Mouse (Mus musculus): ENCODE data around the gene Socs7.

Socs7 gene

GRCm38 (mm10) chr11:97383017-97383416 is 20.7 kb downstream of the Socs7 start:
- no peak for DNase-seq (ENCODE audit: extremely low read depth, low read depth, low spot score)

- DNase-seq (ENCODE audit: extremely low read depth, low read depth, low spot score) = no peak
Measured at GRCm38 (mm10) chr11:97383764-97384163, 21.4 kb downstream of the Socs7 start.

GRCm38 (mm10) chr11:97387811-97388210 is 25.5 kb downstream of the Socs7 start:
- no peak for DNase-seq (ENCODE audit: extremely low read depth, low read depth, low spot score)

- no peak for DNase-seq (ENCODE audit: extremely low read depth, low read depth, low spot score)
Measured at GRCm38 (mm10) chr11:97389127-97389526, 26.8 kb downstream of the Socs7 start.

GRCm38 (mm10) chr11:97393658-97394057 is 31.3 kb downstream of the Socs7 start:
- DNase-seq (ENCODE audit: extremely low read depth, low read depth, low spot score) = no peak

GRCm38 (mm10) chr11:97394146-97394545 is 31.8 kb downstream of the Socs7 start:
- DNase-seq (ENCODE audit: extremely low read depth, low read depth, low spot score) = no peak

GRCm38 (mm10) chr11:97398506-97398905 is 36.2 kb downstream of the Socs7 start:
- no peak for DNase-seq (ENCODE audit: extremely low read depth, low read depth, low spot score)

- DNase-seq (ENCODE audit: extremely low read depth, low read depth, low spot score) = no peak
Measured at GRCm38 (mm10) chr11:97399958-97400710, 37.8 kb downstream of the Socs7 start.

GRCm38 (mm10) chr11:97401082-97401481 is 38.7 kb downstream of the Socs7 start:
- no peak for DNase-seq (ENCODE audit: extremely low read depth, low read depth, low spot score)

- no peak for DNase-seq (ENCODE audit: extremely low read depth, low read depth, low spot score)
Measured at GRCm38 (mm10) chr11:97401686-97402435, 39.5 kb downstream of the Socs7 start.

GRCm38 (mm10) chr11:97402746-97403145 is 40.4 kb downstream of the Socs7 start:
- no peak for DNase-seq (ENCODE audit: extremely low read depth, low read depth, low spot score)

GRCm38 (mm10) chr11:97403614-97404183 is 41.3 kb downstream of the Socs7 start:
- no peak for DNase-seq (ENCODE audit: extremely low read depth, low read depth, low spot score)

- no peak for DNase-seq (ENCODE audit: extremely low read depth, low read depth, low spot score)
Measured at GRCm38 (mm10) chr11:97404184-97404760, 41.9 kb downstream of the Socs7 start.

GRCm38 (mm10) chr11:97404761-97405190 is 42.4 kb downstream of the Socs7 start:
- DNase-seq (ENCODE audit: extremely low read depth, low read depth, low spot score) = no peak

GRCm38 (mm10) chr11:97406094-97406951 is 44.0 kb downstream of the Socs7 start:
- DNase-seq (ENCODE audit: extremely low read depth, low read depth, low spot score) = no peak

- no peak for DNase-seq (ENCODE audit: extremely low read depth, low read depth, low spot score)
Measured at GRCm38 (mm10) chr11:97407456-97407855, 45.1 kb downstream of the Socs7 start.

GRCm38 (mm10) chr11:97408171-97408570 is 45.8 kb downstream of the Socs7 start:
- no peak for DNase-seq (ENCODE audit: extremely low read depth, low read depth, low spot score)

- DNase-seq (ENCODE audit: extremely low read depth, low read depth, low spot score) = no peak
Measured at GRCm38 (mm10) chr11:97410958-97411357, 48.6 kb downstream of the Socs7 start.

GRCm38 (mm10) chr11:97412117-97412516 is 49.8 kb downstream of the Socs7 start:
- no peak for DNase-seq (ENCODE audit: extremely low read depth, low read depth, low spot score)

GRCm38 (mm10) chr11:97412808-97413347 is 50.5 kb downstream of the Socs7 start:
- no peak for DNase-seq (ENCODE audit: extremely low read depth, low read depth, low spot score)
